8 mouse cellular contexts compared by ENCODE assay signal in the genomic region with DNA sequence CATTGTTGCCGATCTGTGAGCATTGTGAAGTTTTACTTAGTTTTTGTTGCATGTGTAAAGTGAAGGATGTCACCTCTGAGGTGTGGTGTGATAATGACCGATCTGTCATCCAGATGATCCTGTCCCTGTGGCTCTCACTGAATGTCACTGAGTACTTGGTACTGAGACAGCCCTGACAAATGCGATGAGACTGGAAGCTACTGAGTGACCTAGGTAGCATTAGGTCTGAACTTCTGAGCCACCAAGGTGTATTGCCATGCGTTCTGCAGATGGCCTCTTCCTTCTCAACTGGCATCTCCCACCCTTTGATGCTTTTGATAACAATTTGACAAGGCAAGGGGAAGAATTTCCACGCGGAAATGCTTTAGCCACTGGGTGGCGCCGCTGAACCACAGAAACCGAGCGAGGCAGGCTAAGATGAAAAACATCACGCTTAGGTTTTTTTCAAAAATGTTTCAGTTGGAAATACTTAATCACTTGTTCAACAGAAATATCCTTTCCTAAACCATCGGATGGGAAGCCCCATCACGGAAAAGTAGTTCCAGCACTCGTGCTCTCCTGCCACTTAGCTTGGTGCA.
DNase-seq lines count a peak whose midpoint lies in the region; ATAC-seq and TF ChIP-seq lines count a peak whose summit lies in the region.

No protein-coding gene starts in this region.

- no peaks in the 10 kb centered on the region for H3K36me3 ChIP-seq in lung, embryonic 14.5 days (ENCODE audit: insufficient read depth)
- H3K36me3 ChIP-seq in midbrain, postnatal 0 days (ENCODE audit: insufficient read depth, low read length): no peaks in the 10 kb centered on the region

- peak; percentile 74 for TF ChIP-seq CTCF in lung, embryonic 14.5 days (IDR thresholded peaks at IDR 0.05; ENCODE audit: low read depth)
- TF ChIP-seq CTCF in midbrain, postnatal 0 days (IDR thresholded peaks at IDR 0.05): peak; percentile 96

- ATAC-seq in lung, embryonic 14.5 days (ENCODE audit: insufficient read depth): no peak; the same call in 1 of the 2 replicates
- peak; percentile 52; the same call in 1 of the 2 replicates for ATAC-seq in midbrain, postnatal 0 days (ENCODE audit: low FRiP score)

- no peak overlapping the region for H3K27ac ChIP-seq in lung, embryonic 14.5 days (ENCODE audit: low read depth)
- H3K27ac ChIP-seq in midbrain, postnatal 0 days (ENCODE audit: low read depth, low read length): no peak overlapping the region

- no peak overlapping the region for H3K4me3 ChIP-seq in lung, embryonic 14.5 days (ENCODE audit: low read depth, low read length)
- H3K4me3 ChIP-seq in midbrain, postnatal 0 days (ENCODE audit: low read depth, low read length): no peak overlapping the region

- H3K4me1 ChIP-seq in lung, embryonic 14.5 days (ENCODE audit: insufficient read depth): no peaks in the 10 kb centered on the region
- no peaks in the 10 kb centered on the region for H3K4me1 ChIP-seq in midbrain, postnatal 0 days (ENCODE audit: insufficient read depth, low read length)

- no peaks in the 10 kb centered on the region for H3K27me3 ChIP-seq in lung, embryonic 14.5 days (ENCODE audit: insufficient read depth, low read length)
- no peaks in the 10 kb centered on the region for H3K27me3 ChIP-seq in midbrain, postnatal 0 days (ENCODE audit: insufficient read depth, low read length)

- WGBS in lung, embryonic 14.5 days: 31% methylated on average over 14 of the region's 14 CpGs
- 27% methylated on average over 14 of the region's 14 CpGs for WGBS in midbrain, postnatal 0 days

- H3K4me2 ChIP-seq in lung, embryonic 14.5 days: no peak overlapping the region
- no peak overlapping the region for H3K4me2 ChIP-seq in midbrain, postnatal 0 days (ENCODE audit: low read depth, low read length, poor library complexity, severe bottlenecking)

- DNase-seq in lung, embryonic 14.5 days: peak; percentile 76
- no peak for DNase-seq in lung, postnatal 25 days (ENCODE audit: low spot score)
- DNase-seq in cerebellum, postnatal 25 days: peak; percentile 25 to 54
- peak; percentile 29 to 70 for DNase-seq in frontal cortex, postnatal 10 days (ENCODE audit: low spot score in 2 of 2)
- peak; percentile 14 to 74 for DNase-seq in left cerebral cortex, adult 8-10 months (ENCODE audit: low spot score in 2 of 2)
- DNase-seq in midbrain, postnatal 0 days (ENCODE audit: low spot score): peak; percentile 80
- DNase-seq in thymus, postnatal 0 days (ENCODE audit: low spot score): no peak
- DNase-seq in thymus, postnatal 14 days: no peak

- no peaks in the 10 kb centered on the region for H3K9me3 ChIP-seq in lung, embryonic 14.5 days (ENCODE audit: low read depth, low read length)
- no peaks in the 10 kb centered on the region for H3K9me3 ChIP-seq in midbrain, postnatal 0 days (ENCODE audit: low read length)

- no peak overlapping the region for H3K9ac ChIP-seq in lung, embryonic 14.5 days
- H3K9ac ChIP-seq in midbrain, postnatal 0 days (replicated peaks; ENCODE audit: low read length, poor library complexity, severe bottlenecking): no peak overlapping the region

Comparison
In these comparisons a context has a peak if more than half of its experiments do, and no peak if none do; other contexts are left out.
1. DNase-seq: peak in lung, embryonic 14.5 days (single experiment), cerebellum, postnatal 25 days (2 of 2), frontal cortex, postnatal 10 days (2 of 2), left cerebral cortex, adult 8-10 months (2 of 2) and midbrain, postnatal 0 days (single experiment); none in lung, postnatal 25 days (single experiment), thymus, postnatal 0 days (single experiment) and thymus, postnatal 14 days (single experiment).